Mouse (Mus musculus): ENCODE data around the gene Slc24a3.

The Slc24a3 gene

DNA sequence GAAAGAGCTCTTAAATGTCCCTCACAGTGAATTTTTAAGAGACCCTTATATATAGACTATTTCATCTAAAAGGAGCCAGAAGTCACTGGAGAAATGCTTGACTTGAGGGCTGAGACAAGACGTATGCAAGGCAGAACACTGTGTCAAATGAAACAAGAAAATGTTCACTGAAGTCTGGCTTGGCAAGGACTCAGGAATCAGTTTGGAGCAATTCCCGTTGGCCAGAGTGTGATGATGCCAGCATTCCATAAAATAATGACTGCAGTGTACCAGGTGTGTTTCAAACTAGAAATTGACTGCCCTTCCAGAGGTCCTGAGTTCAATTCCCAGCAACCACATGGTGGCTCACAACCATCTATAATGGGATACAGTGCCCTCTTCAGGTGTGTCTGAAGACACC is 196.1 kb downstream of the Slc24a3 start:
- no peak for DNase-seq (ENCODE audit: low spot score)

DNA sequence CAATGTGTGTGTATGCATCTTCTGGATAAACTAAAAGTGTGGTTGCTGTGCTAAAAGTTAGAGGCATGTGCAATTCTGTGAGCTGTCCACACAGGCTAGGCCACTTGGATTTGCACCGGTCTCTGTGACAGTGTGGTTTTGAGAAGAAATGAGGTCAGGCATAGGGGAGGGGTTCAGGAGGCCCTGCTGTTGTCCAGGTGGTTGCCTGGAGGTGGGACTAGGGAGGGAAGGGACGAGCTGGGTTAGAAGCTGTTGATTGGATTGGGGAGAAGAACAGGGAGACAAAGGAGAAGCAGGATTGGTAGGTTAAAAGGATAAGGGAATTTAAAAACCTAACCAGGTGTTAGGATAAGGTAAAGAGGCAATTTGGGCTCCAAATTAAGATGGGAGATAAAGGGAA is 201.1 kb downstream of the Slc24a3 start:
- no peak for DNase-seq (ENCODE audit: low spot score)

DNA sequence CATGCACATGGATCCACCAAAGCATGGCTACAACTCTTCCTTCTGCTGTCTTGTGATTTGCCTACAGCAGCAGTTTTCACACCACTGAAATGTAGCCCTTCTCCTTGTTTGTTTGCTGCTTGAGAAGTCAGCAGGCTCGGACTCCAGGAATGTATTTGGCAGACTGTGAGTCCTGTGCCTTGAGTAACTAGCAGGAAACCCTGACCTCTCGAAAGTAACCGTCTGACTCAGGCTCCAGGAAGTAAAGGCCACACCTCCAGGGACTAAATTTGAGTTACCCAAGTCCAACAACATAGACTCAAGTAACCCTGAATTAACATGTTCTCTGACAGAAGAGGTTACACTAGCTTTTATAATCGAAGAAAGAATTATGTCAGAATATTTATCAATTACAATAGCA is 203.2 kb downstream of the Slc24a3 start:
- DNase-seq (ENCODE audit: low spot score): no peak

DNA sequence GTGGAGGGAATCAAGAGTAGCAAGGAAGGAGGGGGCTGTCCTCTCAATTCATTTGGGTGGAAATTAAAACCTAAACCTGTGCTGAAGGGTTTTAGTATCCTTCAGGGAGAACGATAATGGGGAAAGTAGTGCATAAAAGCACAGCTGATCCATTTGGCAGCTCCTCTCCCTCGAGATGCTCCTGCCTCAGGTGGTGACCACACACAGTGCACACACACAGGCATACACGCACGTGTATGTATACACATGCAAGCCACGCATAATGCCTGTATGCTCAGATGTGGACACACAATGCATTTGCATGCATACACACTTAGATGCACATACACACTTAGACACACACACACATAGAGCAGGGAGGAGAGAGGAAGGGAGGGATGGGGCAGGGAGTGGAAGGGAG is 206.2 kb downstream of the Slc24a3 start:
- no peak for DNase-seq (ENCODE audit: low spot score)

DNA sequence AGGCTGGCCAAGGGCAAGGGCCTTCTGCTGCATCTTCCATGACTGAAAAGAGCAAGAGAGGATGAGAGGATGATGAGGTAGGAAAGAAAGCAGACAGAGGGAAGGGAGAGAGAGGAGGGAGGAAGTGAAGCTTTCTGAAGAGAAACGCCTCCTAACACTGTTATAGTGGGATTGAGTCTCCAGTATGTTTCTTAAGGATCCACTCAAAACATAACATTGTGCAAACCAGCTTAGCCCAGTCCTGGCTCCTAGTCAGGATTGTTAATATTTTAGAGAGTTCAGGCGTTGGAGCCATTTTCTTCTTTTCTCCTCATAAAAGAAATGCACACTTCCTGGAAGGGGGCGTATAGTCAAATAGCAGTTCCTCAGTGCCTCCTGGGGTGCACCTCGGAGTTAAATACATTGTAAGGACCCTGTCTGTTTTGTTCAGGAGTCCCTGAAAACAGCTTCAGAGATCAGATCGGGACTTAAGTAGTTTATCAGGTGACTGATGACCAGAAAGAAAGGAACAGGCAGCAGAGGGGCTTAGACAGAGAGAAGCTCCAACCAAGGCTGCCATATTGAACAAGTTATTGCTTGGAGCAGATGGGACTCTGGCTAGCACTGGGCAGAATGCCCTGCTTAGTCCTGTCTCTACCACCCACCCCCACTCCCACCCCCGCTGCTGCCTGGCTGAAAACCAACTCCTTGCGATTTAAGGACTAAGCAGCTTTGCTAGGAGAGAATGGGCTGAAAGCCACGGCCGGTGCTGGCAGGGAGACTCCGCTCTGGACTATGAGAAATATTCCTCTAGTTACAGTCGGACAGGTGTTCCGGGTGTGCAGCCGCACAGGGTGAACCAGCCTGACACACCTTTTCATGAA is 215.6 kb downstream of the Slc24a3 start:
- DNase-seq (ENCODE audit: low spot score): no peak

DNA sequence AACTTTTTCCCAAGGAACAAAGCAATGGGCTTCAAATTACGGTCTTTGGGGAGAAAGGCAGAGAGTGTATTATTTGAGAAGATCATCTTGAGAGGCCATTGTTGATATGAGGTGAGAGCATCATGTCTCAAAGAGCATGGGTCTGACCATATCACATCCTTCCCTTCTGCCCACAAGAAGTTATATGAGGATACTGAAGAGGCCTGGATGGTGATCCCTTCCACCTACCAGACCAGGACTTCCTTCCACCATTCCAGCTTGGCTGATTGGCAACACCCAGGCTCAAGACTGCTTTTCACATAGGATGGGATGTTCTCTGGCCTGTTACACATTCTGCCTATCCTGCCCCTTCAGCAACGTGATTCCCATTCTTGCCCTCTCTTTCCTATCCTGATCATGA is 216.7 kb downstream of the Slc24a3 start:
- no peak for DNase-seq (ENCODE audit: low spot score)

DNA sequence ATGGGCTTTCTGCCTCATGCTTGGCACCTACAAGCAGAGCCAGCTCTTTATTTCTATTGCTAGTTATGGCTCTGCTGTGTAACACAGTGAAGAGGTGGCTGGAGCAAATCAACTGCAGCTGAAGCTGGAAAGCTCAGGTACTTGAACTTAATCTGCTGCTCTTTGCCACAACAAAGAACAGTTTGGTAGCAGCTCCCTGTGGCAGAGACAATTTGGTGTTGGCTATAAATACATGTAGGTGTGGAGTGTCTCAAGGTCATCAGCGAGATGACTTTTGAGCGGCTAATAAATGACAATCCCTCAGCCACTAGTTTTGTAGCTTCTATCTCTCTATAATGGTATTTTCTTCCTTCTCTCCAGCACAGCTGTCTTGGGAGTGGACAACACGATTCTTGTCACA is 217.7 kb downstream of the Slc24a3 start:
- DNase-seq (ENCODE audit: low spot score): no peak

DNA sequence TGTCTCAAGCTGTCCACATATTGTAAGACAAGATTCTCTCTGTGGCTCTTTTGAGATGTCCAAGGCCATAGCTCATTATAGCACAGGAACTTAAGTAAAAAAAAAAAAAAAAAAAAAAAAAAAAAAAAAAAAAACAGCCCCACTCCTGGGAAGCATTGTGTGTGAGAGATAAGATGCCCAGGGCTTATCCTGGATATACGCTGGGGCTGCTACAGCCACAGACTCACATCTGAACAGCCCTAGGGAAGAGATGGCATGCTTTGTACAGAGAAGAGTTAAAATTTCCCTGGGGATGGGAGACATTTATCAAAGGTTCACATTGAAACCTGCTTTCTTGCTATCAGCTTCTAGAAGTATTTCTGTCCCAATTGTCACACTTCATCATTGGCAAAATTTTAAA is 218.2 kb downstream of the Slc24a3 start:
- DNase-seq (ENCODE audit: low spot score): no peak

DNA sequence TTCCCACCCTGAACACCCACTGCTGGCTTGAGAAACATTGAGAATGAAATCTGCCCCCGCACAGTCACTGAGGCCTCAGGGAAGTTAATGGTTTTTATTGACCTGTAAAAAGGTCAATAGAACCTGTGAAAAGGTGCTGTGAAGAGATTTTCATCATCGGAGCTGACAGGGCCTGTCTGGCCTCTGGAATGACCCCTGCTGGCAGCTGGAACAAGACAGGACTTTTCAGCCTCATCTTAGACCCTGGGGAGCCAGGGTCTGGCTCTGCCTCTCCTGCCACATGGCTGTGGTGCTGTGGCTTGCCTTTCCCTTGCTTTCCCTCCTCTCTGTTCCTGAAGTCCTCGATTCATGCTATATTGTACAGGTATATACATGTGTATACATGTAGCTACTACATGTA is 228.2 kb downstream of the Slc24a3 start:
- no peak for DNase-seq (ENCODE audit: low spot score)

DNA sequence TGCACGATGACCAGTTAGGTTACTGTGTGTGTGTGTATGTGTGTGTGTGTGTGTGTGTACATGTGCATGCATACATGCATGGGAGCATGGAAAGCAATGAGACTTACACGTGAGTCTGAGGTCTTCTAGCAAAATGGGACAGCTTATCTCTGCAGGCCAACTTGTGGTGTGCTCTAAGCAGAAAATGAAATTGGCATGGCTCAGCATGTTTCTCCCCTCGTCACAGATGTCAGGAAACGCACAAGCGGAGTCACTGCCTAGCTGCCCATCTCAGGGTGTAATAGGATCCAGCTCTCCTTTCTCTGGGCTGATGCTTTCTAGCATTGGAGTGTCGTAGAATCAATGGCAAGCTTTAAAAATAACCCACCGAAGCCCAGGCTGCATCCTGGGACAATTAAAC is 229.0 kb downstream of the Slc24a3 start:
- DNase-seq (ENCODE audit: low spot score): no peak

DNA sequence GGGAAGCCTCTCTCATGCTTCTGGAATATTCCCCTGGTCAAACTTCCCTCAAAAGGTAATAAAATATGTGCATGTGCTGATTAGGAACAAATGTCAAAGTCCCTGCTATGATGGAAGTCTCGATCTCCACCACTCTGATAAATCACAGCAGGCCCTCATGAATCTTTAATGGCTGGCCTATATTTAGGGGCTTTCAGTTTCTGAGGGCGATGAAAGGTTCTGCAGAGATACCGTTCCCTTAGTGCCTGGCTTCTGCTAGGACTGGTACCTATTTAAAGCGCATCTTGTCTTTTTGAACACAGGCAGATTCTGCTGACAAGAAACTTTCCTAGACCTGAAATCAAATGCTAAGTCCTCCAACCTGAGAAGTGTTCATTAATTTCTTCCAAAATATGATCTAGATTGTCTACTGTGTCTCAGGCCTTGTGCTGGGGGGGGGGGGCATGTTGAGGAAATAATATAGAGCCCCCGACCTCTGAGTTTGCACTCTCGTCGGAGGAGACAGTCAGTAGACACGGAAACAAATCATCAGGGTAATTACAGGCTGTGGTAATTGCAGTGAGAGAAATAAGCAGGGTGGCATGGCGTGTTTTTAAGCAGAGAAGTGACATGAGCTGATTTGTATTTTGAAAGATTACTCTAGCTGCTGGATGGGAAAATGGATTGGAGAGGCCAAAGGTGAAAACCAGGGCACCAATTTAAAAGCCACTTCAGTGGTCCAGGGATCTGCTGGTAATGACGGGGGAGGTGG is 230.1 kb downstream of the Slc24a3 start:
- no peak for DNase-seq (ENCODE audit: low spot score)

DNA sequence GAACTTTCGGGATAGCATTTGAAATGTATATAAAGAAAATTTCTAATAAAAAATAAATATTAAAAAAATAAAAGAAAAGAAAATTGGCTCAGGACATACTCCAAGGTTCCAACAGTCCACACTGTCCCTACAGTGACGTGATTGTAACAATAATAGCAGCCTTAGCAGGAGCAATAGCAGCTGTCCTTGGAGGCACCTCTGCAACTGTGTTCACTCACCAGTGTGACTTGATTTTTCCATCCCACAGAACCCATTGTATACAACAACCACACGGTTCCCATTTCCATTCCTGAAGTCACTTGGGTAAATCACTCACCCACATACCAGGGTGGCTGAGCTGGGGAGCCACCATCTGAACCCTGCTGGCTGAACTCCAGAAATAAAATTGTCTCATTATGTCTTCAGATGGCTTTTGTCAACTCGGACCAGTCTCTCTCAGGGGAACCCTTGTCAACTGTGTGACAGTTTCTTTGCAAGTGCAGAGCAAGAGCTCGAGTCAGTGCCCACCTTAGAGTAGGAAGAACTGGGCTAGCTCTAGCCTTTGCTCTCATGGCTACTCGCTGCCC is 233.8 kb downstream of the Slc24a3 start:
- no peak for DNase-seq (ENCODE audit: low spot score)

DNA sequence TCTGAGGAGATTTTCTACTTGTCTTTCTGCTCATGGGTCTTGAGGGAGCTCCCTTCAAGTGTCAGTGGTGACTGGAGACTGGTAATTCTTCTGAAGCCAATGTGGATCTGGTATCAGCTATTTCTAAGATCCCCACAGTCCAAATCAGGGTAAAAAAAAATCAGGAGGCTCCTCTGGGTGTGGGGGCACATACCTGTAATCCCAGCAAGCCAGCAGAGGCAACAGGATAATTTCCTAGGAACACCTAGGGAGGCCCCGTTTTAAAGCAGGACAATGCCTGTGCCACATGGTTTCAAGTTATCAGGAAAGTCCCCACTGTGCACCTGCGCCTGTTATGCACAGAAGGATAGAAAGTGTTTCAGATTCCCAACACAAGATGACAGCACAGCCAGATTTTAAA is 234.4 kb downstream of the Slc24a3 start:
- no peak for DNase-seq (ENCODE audit: low spot score)

DNA sequence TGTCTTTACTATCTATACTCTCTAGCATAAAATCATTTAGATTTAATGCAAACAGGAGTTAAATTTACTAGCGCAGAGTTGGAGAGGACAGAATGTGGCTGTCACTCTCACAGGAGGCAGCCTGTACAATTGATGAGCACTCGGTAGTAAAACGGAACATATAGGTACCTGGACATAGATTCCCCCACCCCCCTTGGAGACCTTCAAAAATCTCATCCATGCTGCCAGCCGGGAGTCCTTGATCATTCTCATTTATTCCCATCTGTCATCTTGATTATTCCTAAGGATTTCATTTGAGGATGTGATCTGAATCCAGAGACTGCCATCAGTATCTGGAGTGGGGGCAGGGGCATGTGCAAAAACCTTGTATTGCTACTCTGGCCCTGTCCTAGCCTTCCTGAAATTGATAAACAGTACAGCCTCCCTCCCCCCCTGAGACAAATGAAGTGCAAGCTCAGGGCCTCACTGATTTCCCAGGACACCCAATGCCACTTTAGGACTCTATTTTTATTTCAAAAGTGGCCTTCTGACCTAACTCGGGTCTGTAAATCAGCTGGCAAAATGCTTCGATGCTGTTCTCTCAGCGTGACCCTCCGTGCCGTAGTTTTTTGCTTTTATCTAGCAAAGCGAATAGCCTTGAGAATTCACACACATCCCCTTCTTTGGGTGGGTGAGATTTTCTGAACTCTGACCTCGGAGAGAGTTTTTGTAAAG is 237.4 kb downstream of the Slc24a3 start:
- DNase-seq (ENCODE audit: low spot score): no peak

DNA sequence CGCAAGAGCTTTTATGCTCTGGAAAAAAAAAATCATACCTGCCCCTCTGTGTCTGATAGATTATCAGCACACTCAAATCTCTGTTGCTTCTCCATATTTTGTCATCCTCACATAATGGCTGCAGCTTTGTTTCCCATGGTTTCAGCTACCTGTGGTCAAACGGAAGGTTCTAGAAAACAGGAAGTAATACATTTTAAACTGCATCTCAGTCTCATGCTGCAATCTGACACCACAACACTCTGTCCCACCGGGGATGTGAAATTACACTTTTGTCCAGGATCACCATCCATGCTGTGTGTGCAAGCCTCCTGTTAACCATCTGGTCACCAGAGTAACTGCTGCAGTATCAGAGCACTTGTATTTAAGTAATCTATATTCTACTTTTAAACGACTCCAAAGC is 238.2 kb downstream of the Slc24a3 start:
- DNase-seq (ENCODE audit: low spot score): no peak

DNA sequence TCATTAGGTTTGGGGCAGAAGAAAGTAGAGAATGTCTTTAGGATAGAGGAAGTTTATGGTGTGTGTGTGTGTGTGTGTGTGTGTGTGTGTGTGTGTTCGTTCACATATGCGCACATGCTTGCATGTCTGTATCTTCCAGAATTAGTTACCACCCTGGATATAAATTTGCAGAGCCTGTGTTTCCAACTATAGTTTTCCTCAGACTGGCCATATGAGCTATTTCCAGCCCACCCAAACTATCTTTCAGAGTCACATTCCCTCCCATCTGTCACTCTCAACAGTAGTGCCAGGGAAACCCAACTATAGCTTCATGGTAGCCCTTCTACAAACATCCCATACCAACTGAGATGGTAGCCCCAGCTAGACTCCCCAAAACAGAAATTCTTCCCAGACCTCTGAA is 250.2 kb downstream of the Slc24a3 start:
- no peak for DNase-seq (ENCODE audit: low spot score)

DNA sequence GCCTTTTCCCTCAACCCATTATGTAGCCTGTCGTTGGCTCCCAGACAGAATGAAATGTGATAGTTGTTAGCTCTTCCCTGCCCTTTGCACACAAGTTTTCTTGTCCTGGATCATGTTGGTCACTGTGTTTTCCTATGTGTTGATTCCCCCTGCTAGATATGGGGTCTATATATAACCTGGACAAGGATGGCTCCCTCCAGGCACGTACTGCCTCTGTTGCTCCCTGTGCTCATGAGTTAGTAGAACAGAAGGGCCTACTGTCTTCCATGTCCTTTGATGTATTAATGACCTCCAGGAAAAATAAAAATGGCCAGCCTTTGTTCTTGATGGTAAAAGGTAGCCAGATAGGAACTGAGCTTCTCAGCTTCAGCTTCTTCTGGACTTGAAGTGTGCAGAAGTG is 251.5 kb downstream of the Slc24a3 start:
- no peak for DNase-seq (ENCODE audit: low spot score)

DNA sequence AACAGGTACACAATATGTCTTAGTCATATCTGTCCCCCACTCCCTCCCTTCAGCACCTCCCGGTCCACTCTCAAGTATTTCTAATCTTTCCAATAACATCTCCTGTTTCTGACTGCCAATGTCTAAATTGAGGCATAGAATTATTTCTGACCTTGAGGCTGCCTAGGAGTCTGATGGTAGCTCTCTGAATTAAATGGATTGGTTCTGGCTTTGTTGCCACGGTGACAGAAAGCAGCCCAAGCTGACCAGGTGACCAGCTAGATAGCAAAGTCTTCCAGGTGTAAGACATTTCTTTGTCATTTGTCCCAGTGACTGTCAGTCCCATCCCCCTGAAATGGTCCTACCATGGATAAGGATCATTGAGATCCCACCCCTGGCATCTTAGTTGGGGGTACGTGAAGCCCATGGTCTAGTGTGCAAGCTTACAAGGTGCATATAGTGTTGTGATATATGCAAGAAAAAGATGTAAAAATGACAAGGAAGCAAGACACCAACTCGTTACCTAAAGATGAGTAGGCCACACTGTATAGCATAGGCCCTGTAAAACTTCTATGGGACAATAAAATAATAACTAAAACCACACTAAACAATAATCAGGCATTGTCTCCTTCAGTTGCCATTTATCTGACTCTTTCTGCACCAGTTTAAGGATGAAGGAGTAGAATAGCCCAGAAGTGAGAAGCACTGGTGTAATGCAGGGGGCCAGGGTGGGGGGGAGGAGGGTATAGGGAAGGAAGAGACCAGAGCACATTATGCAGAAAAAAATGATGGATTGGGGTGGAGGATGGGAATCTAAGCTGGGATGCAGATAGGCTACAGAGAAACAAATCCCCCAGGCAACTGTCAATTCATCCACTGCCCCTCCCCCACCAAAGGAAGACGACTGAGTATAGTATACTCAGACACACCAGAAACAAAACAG is 253.7 kb downstream of the Slc24a3 start:
- no peak for DNase-seq (ENCODE audit: low spot score)

DNA sequence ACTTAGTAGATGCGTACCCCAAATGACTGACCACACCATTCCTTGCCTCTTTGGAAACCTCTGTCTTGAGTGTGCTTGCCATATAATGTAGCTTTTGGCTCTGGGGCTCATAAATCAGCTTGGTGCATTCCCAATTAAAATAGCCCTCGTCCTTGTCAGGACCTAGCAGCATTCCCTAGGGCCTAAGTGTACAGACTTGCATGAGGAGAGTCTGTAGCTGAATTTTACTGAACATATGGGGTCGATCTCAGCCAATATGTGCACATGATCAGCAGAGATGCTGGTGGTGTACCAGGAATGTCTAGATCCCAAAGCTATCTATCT is 254.3 kb downstream of the Slc24a3 start:
- DNase-seq (ENCODE audit: low spot score): no peak

DNA sequence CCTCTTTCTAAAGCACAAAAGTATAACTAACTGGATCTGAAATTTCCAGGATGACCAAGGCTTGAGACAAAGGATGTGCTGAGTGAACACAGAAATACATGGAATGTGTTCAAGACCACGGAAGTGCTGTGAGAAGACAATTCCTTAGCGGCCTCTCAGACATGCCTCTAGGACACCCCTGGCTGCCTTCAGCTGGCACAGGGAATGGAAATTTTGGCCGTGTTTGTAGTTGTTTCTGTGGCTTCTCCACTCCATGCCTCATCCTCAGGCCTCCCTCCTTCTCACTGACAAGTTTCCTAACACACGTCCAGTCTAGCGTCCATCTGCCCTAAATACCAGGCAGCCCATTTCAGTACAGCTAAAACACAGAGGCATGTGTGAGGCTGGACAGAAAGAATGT is 262.4 kb downstream of the Slc24a3 start:
- no peak for DNase-seq (ENCODE audit: low spot score)

DNA sequence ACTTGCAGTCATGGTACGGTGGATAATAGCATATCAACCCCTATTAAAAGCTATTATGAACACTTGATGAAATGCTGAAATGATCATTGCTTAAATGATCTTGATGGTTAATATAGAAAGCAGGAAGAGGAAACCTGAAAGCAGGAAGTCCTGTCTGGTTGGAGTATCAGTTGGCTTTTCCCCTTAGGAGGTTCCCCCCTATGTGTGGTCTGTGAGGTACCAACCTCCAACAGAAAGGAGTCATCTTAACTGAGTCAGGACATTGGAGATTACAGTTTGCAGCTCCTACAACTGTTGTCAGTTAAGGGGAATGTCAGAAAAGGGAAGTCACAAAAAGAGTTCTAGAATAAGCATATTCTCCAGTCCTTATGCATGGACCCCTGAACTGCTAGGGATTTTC is 266.5 kb downstream of the Slc24a3 start:
- no peak for DNase-seq (ENCODE audit: low spot score)

DNA sequence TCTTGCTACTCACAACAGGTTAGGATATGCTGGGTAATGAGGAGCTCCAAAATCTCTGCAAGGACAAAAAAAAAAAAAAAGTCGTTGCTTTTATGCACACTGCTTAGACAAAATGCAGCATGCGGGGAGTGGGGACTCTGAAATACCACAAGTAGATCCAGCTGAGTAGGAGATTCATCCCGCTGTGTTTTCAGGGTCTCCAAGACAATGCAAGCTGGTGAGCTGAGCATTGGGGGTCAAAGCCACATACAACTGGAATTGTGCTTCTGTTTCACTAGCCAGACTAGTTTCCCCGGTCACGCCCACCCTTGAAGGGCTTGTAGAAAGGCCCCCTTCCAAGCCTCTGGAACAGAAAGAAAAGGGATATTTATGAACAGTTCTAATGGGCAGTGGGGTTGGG is 270.8 kb downstream of the Slc24a3 start:
- no peak for DNase-seq (ENCODE audit: low spot score)

Measured in MN1 (cell line).